Mouse (Mus musculus) olfactory bulb, adult 2 months (tissue): ENCODE data around the gene Igf1r.

Source experiments
- CTCF ChIP-seq: fragments of 200-500 bp; IDR thresholded peaks from 2 replicates; pipeline ENCODE4 v1.5.1; 2012; ENCODE audit warnings: low read depth, mild to moderate bottlenecking, low read length, moderate library complexity; ENCODE audit not compliant: insufficient read depth
- POLR2A ChIP-seq: fragments of 200-500 bp; IDR thresholded peaks from 2 replicates; pipeline ENCODE4 v1.6.1; 2012; ENCODE audit warnings: mild to moderate bottlenecking, low read depth, low read length, moderate library complexity; ENCODE audit not compliant: insufficient read depth

GRCm38 (mm10) chr7:67951532-67952035, 1.0 kb upstream of the Igf1r start:
- TF ChIP-seq POLR2A (peak; percentile 72), CTCF (no peak)
